Mouse (Mus musculus) testis, adult 2 months (tissue): Measurements from ENCODE around the gene Zfp358. TPM values are rescaled to one million over a fixed set of nuclear protein-coding genes. Genes with fewer than 3 reads are reported as not detected.

Source experiments
- H3K27ac ChIP-seq: fragments of 200-500 bp; 2 replicates; pipeline ENCODE4 v1.5.1; 2012; ENCODE audit warnings: low read depth, low read length; ENCODE audit not compliant: control insufficient read depth, insufficient read depth
- H3K27me3 ChIP-seq: fragments of 200-500 bp; 2 replicates; pipeline ENCODE4 v1.6.1; 2012; ENCODE audit warnings: mild to moderate bottlenecking, low read length, moderate library complexity; ENCODE audit not compliant: control insufficient read depth, insufficient read depth
- H3K36me3 ChIP-seq: fragments of 200-500 bp; 2 replicates; pipeline ENCODE4 v1.6.1; 2012; ENCODE audit warnings: mild to moderate bottlenecking, low read length; ENCODE audit not compliant: control insufficient read depth, insufficient read depth
- H3K4me1 ChIP-seq: fragments of 200-500 bp; 2 replicates; pipeline ENCODE4 v1.6.1; 2012; ENCODE audit warnings: low read length; ENCODE audit not compliant: control insufficient read depth, insufficient read depth
- H3K4me3 ChIP-seq: fragments of 200-500 bp; 2 replicates; pipeline ENCODE4 v1.5.1; 2012; ENCODE audit warnings: low read depth, mild to moderate bottlenecking, low read length, moderate library complexity, mixed read lengths; ENCODE audit not compliant: control insufficient read depth
- CTCF ChIP-seq: fragments of 200-500 bp; IDR thresholded peaks from 2 replicates; pipeline ENCODE4 v1.5.1; 2012; ENCODE audit warnings: low read depth, mild to moderate bottlenecking, inconsistent platforms, low read length, moderate library complexity; ENCODE audit not compliant: control insufficient read depth, insufficient read depth, insufficient replicate concordance
- POLR2A ChIP-seq: fragments of 200-500 bp; IDR thresholded peaks from 2 replicates; pipeline ENCODE4 v1.6.1; 2012; ENCODE audit warnings: low read depth, mild to moderate bottlenecking, inconsistent platforms, low read length, moderate library complexity; ENCODE audit not compliant: control insufficient read depth
- polyA plus RNA-seq: library from polyadenylated mRNA; depleted of rRNA; stranded (reverse); fragments of >200 nt; gene quantifications from 2 replicates; pipeline ENCODE4 v1.2.3, GENCODE M21; 2012; rRNA removed

Zfp358 gene
- polyA plus RNA-seq, 1 experiment = 3.8 TPM

- H3K4me3 ChIP-seq = no peak overlapping the region
- H3K36me3 ChIP-seq = no peaks in the 10 kb centered on the region
- TF ChIP-seq CTCF (no peak), POLR2A (no peak)
- no peak overlapping the region for H3K27ac ChIP-seq
- H3K27me3 ChIP-seq = no peaks in the 10 kb centered on the region
- H3K4me1 ChIP-seq = peaks cover 2% of the 10 kb centered on the region
Observed at GRCm38 (mm10) chr8:3537666-3538065, 44.7 kb downstream of the Zfp358 start.

- Histone ChIP-seq H3K27ac (no peak overlapping the region), H3K27me3 (no peaks in the 10 kb centered on the region), H3K4me1 (peaks cover 2% of the 10 kb centered on the region), H3K36me3 (no peaks in the 10 kb centered on the region), H3K4me3 (no peak overlapping the region)
- no peak for TF ChIP-seq POLR2A
- no peak for TF ChIP-seq CTCF
Observed at GRCm38 (mm10) chr8:3539146-3539545, 46.2 kb downstream of the Zfp358 start.

DNA sequence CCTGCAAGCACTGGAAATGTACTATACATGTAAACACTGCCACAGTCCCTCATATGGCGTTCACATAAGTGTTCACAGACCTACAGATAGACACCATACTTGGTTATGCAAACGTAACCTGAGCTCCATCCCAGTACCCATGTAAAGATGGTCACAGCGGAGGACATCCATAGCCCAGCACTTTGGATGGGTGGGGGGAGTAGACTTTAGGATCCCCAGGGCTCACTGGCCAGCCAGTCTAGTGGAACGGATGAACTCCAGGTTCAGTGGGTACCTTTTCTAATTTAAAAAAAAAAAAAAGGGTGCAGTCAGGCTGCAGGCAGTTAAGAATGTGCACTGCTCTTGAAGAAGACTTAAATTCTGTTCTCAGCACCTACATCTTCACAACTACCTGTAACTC lies 47.1 kb downstream of the Zfp358 start:
- Histone ChIP-seq H3K4me1 (peaks cover 2% of the 10 kb centered on the region), H3K36me3 (no peaks in the 10 kb centered on the region), H3K4me3 (no peak overlapping the region), H3K27me3 (no peaks in the 10 kb centered on the region), H3K27ac (no peak overlapping the region)
- no peak for TF ChIP-seq POLR2A
- no peak for TF ChIP-seq CTCF

- TF ChIP-seq POLR2A (no peak), CTCF (no peak)
- H3K27ac ChIP-seq = no peak overlapping the region
- no peak overlapping the region for H3K4me3 ChIP-seq
- no peaks in the 10 kb centered on the region for H3K36me3 ChIP-seq
- no peaks in the 10 kb centered on the region for H3K27me3 ChIP-seq
- no peaks in the 10 kb centered on the region for H3K4me1 ChIP-seq
Observed at GRCm38 (mm10) chr8:3546511-3546910, 53.6 kb downstream of the Zfp358 start.

Other genes with a start within 250 kb of the Zfp358 start
- 5.2 and 5.8 TPM in 2 replicates for gene Insr, start 213.5 kb upstream of the Zfp358 start, polyA plus RNA-seq
- 0.13 and 0.46 TPM in 2 replicates for gene A430078G23Rik, start 139.7 kb upstream of the Zfp358 start, polyA plus RNA-seq
- 6.7 and 8.2 TPM in 2 replicates for gene Arhgef18, start 100.1 kb upstream of the Zfp358 start, polyA plus RNA-seq
- gene Pex11g, start 25.5 kb upstream of the Zfp358 start, polyA plus RNA-seq = 47.9 and 51.1 TPM in 2 replicates
- 72.2 and 114 TPM in 2 replicates for gene Tex45, start 22.3 kb upstream of the Zfp358 start, polyA plus RNA-seq
- gene Mcoln1, start 7.3 kb downstream of the Zfp358 start, polyA plus RNA-seq = 39.7 and 46.5 TPM in 2 replicates
- 12.4 and 17.8 TPM in 2 replicates for gene Pnpla6, start 22.2 kb downstream of the Zfp358 start, polyA plus RNA-seq
- gene C330021F23Rik, start 74.9 kb downstream of the Zfp358 start, polyA plus RNA-seq = 0.14 TPM in 1 of 2 replicates, not detected in the other
- gene Camsap3, start 94.2 kb downstream of the Zfp358 start, polyA plus RNA-seq = 28.7 and 34.4 TPM in 2 replicates
- gene Xab2, start 128.2 kb downstream of the Zfp358 start, polyA plus RNA-seq = 58.6 and 65.9 TPM in 2 replicates
- gene Pet100, start 128.4 kb downstream of the Zfp358 start, polyA plus RNA-seq = 23.6 and 31.5 TPM in 2 replicates
- gene Pcp2, start 132.4 kb downstream of the Zfp358 start, polyA plus RNA-seq = not detected in 2 replicates
- 81.4 and 134 TPM in 2 replicates for gene Stxbp2, start 137.8 kb downstream of the Zfp358 start, polyA plus RNA-seq
- 3.7 and 6.3 TPM in 2 replicates for gene Retn, start 162.6 kb downstream of the Zfp358 start, polyA plus RNA-seq
- gene Mcemp1, start 172.6 kb downstream of the Zfp358 start, polyA plus RNA-seq = 0.06 and 0.44 TPM in 2 replicates
- gene Fcor, start 179.2 kb downstream of the Zfp358 start, polyA plus RNA-seq = 0.45 and 0.59 TPM in 2 replicates
- gene Trappc5, start 183.2 kb downstream of the Zfp358 start, polyA plus RNA-seq = 13.6 TPM in 2 replicates
- gene Fcer2a, start 201.0 kb downstream of the Zfp358 start, polyA plus RNA-seq = 0.12 and 0.23 TPM in 2 replicates
- gene Clec4g, start 227.5 kb downstream of the Zfp358 start, polyA plus RNA-seq = 17.6 and 42.1 TPM in 2 replicates